Mouse (Mus musculus) gastrocnemius, postnatal 14 days (tissue): Measurements from ENCODE around the gene Unc45b. TPM values are rescaled to one million over a fixed set of nuclear protein-coding genes. Genes with fewer than 3 reads are reported as not detected.
"Not testable (repeated sequence)": the region's sequence is repeated elsewhere in the genome, so short reads cannot be mapped to it uniquely, and the experiment has no call there.

Source experiments
- DNase-seq: peaks from one replicate; pipeline ENCODE4 v3.0.0; 2021; ENCODE audit warnings: mixed read lengths
- intact Hi-C: fragments of 180-260 bp; cut with DNase I; formaldehyde crosslinking; loops from one replicate; pipeline ENCODE4 v1.15.1; 2025; ENCODE audit warnings: low total_unique reads
- total RNA-seq, 2 experiments: library from RNA; stranded (reverse); gene quantifications; 2 replicates each; pipeline ENCODE4 v1.2.3; 2021

Gene Unc45b
- total RNA-seq, 2 experiments from 2014 or later, result 106 to 108 TPM

GRCm38 (mm10) chr11:82889524-82890341 is 20.6 kb upstream of the Unc45b start:
- DNase-seq, result no peak

GRCm38 (mm10) chr11:82890342-82890762 is 20.0 kb upstream of the Unc45b start, which contains the start of gene Rad51d:
Gene Rad51d, minus strand, starts transcription at chr11:82890614.
- intact Hi-C loops, result loop anchor here (5.0 to 10.0 kb wide), 3 partner anchors 143 to 656 kb away; no protein-coding TSS in a partner anchor
- DNase-seq, result peak; percentile 94

More at GRCm38 (mm10) chr11:82889524-82890341, 20.6 kb upstream of the Unc45b start:
- intact Hi-C loops, result loop anchor here (5.0 to 10.0 kb wide), 4 partner anchors 87 to 655 kb away; no protein-coding TSS in a partner anchor

GRCm38 (mm10) chr11:82891936-82892335 is 18.4 kb upstream of the Unc45b start, which contains the start of gene Fndc8:
Gene Fndc8, plus strand, starts transcription at chr11:82892124.
- no peak for DNase-seq
- intact Hi-C loops, result loop anchor here (5.0 to 10.0 kb wide), 3 partner anchors 145 to 657 kb away; no protein-coding TSS in a partner anchor

GRCm38 (mm10) chr11:82897478-82897877 is 12.9 kb upstream of the Unc45b start:
- no peak for DNase-seq
- intact Hi-C loops, result loop anchor here (10.0 kb wide), 1 partner anchor 663 kb away; no protein-coding TSS in a partner anchor

GRCm38 (mm10) chr11:82899720-82900119 is 10.6 kb upstream of the Unc45b start:
- intact Hi-C loops, result loop anchor here (10.0 kb wide), 1 partner anchor 665 kb away; no protein-coding TSS in a partner anchor
- no peak for DNase-seq

GRCm38 (mm10) chr11:82901606-82902310 is 8.6 kb upstream of the Unc45b start:
- DNase-seq, result no peak
- intact Hi-C loops, result no loop called here

- DNase-seq, result no peak
- intact Hi-C loops, result no loop called here
Measured at GRCm38 (mm10) chr11:82904952-82905351, 5.4 kb upstream of the Unc45b start.

GRCm38 (mm10) chr11:82905816-82906215 is 4.5 kb upstream of the Unc45b start:
- intact Hi-C loops, result no loop called here
- DNase-seq, result no peak

GRCm38 (mm10) chr11:82907651-82908607 is 2.4 kb upstream of the Unc45b start, which contains the start of gene Nle1:
Gene Nle1, minus strand, starts transcription at chr11:82908411.
- DNase-seq, result peak; percentile 92
- intact Hi-C loops, result no loop called here

- DNase-seq, result no peak
- intact Hi-C loops, result no loop called here
Measured at GRCm38 (mm10) chr11:82908608-82908989, 1.8 kb upstream of the Unc45b start.

GRCm38 (mm10) chr11:82910679-82911389 is 484 bp downstream of the Unc45b start:
- intact Hi-C loops, result no loop called here
- DNase-seq, result peak; percentile 75

- peak; percentile 62 for DNase-seq
- intact Hi-C loops, result no loop called here
Measured at GRCm38 (mm10) chr11:82914711-82915352, 4.5 kb downstream of the Unc45b start.

- DNase-seq, result no peak
Measured at GRCm38 (mm10) chr11:82920768-82921167, 10.4 kb downstream of the Unc45b start.

GRCm38 (mm10) chr11:82921691-82922090 is 11.3 kb downstream of the Unc45b start:
- no peak for DNase-seq
- intact Hi-C loops, result no loop called here

More at GRCm38 (mm10) chr11:82920768-82921167, 10.4 kb downstream of the Unc45b start:
- intact Hi-C loops, result no loop called here

GRCm38 (mm10) chr11:82923910-82924309 is 13.6 kb downstream of the Unc45b start:
- DNase-seq, intact Hi-C loops: not testable (repeated sequence)

GRCm38 (mm10) chr11:82928897-82929632 is 18.7 kb downstream of the Unc45b start:
- no peak for DNase-seq
- intact Hi-C loops, result no loop called here

GRCm38 (mm10) chr11:82929633-82929950 is 19.2 kb downstream of the Unc45b start:
- intact Hi-C loops, result no loop called here
- no peak for DNase-seq
